Mouse (Mus musculus): ENCODE results near the gene Lingo3.
"Not testable (repeated sequence)": the region's sequence is repeated elsewhere in the genome, so short reads cannot be mapped to it uniquely, and the experiment has no call there.

Lingo3 gene

GRCm38 (mm10) chr10:80821991-80822390 lies 21.8 kb downstream of the Lingo3 start:
- peak; percentile 71 for DNase-seq (ENCODE audit: low read depth, low spot score)

GRCm38 (mm10) chr10:80819406-80819805 lies 24.4 kb downstream of the Lingo3 start:
- no peak for DNase-seq (ENCODE audit: low read depth, low spot score)

DNA sequence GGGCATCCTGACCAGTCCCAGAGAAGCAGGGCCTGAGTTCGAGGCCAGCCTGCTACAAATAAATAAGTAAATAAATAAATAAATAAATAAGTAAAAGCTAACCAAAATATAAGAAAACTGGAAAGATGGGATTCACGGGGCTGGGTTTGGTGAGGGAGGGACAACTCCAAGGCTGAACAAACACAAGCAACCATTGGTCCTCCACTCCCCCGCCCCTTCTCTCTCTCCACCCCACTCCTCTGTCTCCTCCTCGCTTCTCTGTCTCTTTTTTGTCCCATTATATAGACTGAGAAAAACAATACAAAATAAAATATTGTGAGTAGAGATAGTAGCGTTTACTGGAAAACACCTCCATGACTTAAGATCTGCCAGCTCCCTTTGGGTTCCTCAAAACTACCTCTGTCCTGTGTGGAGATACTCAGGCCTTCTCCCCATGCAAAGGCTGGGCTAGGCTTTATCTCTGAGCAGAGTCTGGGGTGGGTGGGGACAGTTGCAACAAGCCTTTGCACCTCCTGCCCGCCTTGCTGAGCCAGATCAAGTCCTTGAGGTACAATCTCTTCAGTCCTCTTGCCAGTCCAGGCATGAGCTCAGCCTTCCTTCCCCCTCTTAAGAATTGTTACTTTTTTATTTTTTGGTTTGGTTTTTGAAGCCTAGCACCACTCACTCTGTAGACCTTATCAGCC lies 25.1 kb downstream of the Lingo3 start:
- DNase-seq (ENCODE audit: low read depth, low spot score), result no peak

DNA sequence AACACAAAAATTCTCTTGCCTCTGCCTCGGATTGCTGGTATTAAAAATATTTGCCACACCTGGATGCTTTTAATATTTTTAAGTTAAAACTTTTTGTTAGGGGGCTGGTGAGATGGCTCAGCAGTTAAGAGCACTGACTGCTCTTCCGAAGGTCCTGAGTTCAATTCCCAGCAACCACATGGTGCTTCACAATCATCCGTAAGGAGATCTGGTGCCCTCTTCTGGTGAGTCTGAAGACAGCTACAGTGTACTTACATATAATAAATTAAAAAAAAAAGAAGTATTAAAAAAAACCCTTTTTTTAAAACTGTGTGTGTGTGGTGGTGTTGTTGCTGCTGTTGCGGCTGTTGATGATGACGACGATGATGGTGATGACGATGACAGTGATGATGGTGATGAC lies 25.9 kb downstream of the Lingo3 start:
- peak; percentile 64 for DNase-seq (ENCODE audit: low read depth, low spot score)

DNA sequence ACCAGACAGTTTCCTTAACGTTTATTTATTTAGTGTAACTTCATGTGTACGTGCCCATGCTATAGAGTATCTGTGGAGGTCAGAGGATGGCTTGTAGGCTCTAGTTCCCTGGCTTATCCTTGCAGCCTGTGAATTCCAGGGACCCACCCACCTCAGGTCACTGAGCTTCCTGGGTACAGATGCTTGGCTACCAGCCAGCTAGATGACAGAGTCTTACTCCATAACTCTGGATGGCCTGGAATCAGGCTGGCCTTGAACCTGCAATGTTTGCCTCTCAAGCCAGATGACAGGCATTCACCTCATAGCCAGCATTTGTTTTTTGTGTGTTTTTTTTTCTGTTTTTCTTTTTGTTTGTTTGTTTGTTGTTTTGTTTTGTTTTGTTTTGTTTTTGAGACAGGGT lies 26.7 kb downstream of the Lingo3 start:
- DNase-seq (ENCODE audit: low read depth, low spot score), result no peak

DNA sequence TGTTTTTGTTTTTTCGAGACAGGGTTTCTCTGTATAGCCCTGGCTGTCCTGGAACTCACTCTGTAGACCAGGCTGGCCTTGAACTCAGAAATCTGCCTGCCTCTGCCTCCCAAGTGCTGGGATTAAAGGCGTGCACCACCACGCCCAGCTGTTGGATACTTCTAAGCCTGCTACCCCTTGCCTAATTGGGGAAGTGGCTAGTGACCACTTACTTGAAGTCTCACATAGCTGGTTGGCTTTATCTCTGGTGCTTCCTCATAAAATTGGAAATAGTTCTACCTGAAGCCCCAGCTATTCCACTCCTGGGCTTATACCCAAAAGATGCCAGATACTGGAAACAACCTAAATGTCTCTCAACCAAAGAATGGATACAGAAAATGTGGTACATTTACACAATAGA lies 27.5 kb downstream of the Lingo3 start:
- not testable (repeated sequence) for DNase-seq (ENCODE audit: low read depth, low spot score)

- DNase-seq (ENCODE audit: low read depth, low spot score), result no peak
Measured at GRCm38 (mm10) chr10:80814800-80815199, 29.0 kb downstream of the Lingo3 start.

DNA sequence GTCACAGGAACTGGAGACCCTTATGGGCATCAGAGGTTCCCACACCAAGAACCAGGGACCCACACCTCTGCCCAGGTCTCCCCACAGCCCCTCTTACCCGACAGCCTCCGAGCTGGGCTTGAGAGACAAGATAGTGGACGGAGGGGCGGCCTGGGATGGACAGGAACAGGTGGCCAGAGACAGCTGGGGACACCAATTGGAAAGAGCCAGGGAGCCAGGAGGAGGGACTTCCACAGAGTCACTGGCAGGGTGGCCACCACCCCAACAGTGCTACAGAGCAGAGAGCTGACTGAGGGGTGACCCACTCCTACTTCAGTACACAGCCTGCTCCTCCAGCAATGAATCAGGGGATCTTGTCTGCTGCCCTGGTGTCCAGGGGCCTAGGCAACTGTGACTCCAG lies 30.5 kb downstream of the Lingo3 start, which contains the start of gene Jsrp1:
Gene Jsrp1, minus strand, starts transcription at position 133 of the 400 bp plus-strand sequence.
- DNase-seq (ENCODE audit: low read depth, low spot score), result no peak

DNA sequence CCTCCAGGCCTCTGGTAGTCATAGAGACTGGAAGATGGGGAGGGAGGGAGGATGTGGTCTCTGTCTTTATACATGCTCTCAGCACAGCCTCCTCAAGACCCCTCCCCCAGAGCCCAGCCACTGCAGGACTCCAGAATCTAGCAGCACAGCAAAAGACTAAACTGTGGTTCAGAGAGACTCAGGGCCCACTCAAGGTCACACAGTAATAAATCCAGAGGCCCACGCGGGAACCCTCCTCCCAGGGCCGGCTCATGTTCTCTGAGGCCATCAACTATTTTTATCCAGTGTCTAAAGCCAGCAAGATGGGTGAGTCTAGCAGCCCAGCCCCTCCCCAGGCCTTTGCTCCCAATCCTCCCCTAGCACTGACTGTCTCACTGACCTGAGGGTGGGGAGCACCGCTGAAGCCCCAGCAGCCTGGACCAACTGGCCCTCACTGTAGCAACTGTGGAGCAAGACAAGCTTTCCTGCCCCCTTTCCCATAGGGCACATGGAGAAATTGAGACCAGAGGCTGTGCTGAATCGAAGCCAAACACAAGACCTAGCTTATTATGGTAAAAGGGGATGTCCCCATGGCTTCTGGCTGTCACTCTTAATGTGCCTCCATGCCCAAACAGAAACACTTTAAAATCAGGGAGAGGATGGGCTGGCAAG lies 31.3 kb downstream of the Lingo3 start:
- no peak for DNase-seq (ENCODE audit: low read depth, low spot score)

GRCm38 (mm10) chr10:80810084-80810483 lies 33.8 kb downstream of the Lingo3 start:
- DNase-seq (ENCODE audit: low read depth, low spot score), result no peak

GRCm38 (mm10) chr10:80808985-80809632 lies 34.7 kb downstream of the Lingo3 start:
- DNase-seq (ENCODE audit: low read depth, low spot score), result no peak

GRCm38 (mm10) chr10:80808099-80808984 lies 35.5 kb downstream of the Lingo3 start:
- DNase-seq (ENCODE audit: low read depth, low spot score), result no peak

DNA sequence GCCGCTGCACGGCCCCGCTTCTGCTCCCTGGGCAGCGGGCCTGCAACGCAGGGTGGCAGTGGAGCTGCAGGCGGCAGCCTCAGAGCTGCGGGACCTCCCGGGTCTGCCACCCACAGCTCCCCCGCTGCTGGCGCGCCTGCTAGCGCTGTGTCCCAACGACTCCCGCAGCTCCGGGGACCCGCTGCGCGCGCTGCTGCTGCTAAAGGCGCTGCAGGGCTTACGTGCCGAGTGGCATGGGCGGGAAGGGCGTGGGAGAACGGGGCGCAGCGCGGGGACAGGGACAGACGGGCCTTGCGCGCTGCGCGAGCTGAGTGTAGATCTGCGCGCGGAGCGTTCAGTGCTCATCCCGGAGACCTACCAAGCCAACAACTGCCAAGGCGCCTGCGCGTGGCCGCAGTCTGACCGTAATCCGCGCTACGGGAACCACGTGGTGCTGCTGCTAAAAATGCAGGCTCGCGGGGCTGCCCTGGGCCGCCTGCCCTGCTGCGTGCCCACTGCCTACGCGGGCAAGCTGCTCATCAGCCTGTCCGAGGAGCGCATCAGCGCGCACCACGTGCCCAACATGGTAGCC lies 36.7 kb downstream of the Lingo3 start:
- DNase-seq (ENCODE audit: low read depth, low spot score), result peak; percentile 76

GRCm38 (mm10) chr10:80806341-80807056 lies 37.3 kb downstream of the Lingo3 start:
- DNase-seq (ENCODE audit: low read depth, low spot score), result no peak

GRCm38 (mm10) chr10:80805925-80806324 lies 37.9 kb downstream of the Lingo3 start:
- DNase-seq (ENCODE audit: low read depth, low spot score), result peak; percentile 63

- no peak for DNase-seq (ENCODE audit: low read depth, low spot score)
Measured at GRCm38 (mm10) chr10:80805322-80805721, 38.5 kb downstream of the Lingo3 start.

- no peak for DNase-seq (ENCODE audit: low read depth, low spot score)
Measured at GRCm38 (mm10) chr10:80804916-80805315, 38.9 kb downstream of the Lingo3 start, which contains the start of gene Amh. TSS of gene Amh (plus strand) at chr10:80805243.

- DNase-seq (ENCODE audit: low read depth, low spot score), result no peak
Measured at GRCm38 (mm10) chr10:80804340-80804739, 39.5 kb downstream of the Lingo3 start.

DNA sequence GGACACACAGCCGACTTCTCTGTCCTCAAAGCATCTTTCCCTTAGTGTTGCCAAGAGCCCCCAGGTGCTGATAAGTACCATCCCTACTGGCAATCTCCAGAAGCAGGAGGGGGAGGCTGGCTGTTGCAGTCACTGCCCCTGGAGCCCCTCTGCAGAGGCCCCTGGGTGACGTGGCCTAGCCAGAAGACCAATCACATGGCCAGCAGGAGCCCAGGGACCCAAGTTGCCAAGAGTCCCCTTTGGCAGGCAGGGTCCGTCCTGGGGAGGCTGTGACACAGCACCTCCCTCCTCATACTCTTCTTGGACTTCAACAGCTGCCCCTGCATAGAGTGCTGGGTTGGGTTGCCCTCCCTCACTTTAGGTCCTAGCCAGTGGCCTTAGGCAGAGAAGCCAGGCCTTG lies 40.8 kb downstream of the Lingo3 start:
- no peak for DNase-seq (ENCODE audit: low read depth, low spot score)

DNA sequence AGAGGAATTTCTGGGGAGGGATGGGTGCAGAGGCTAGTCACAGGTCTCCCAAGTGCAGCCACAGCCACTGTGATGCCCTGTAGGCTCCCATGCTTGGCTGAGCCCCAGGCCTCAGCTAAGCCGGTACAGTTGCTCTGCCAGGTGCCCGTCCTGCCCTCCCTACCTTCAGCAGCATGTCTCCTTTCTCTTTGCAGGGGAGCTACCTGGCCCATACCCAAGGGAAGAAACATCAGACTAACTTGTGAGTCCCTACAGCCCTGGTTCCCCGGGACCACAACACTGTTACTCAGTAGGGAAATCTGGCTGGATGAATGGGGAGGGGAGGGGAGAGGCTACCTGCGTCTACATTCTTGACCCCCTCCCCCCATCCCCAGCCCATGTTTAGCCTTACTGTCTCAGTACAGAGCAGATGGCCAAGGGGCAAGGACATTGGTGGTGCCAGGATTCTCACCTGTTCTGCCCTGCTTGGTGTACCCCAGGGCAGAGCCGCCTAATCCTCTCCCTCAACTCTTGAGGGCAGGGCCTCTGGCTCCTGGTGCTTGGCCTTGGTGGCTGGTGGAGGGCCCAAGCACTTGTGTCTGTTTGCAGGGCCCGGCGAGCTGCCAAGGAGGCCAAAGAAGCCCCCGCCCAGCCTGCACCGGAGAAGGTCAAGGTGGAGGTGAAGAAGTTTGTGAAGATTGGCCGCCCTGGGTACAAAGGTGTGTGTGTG lies 41.5 kb downstream of the Lingo3 start:
- DNase-seq (ENCODE audit: low read depth, low spot score), result no peak

Data from ES-CJ7 (cell line).